Mouse (Mus musculus) forebrain, embryonic 11.5 days (tissue): ENCODE results near the gene 2610001J05Rik. TPM values are rescaled to one million over a fixed set of nuclear protein-coding genes. Genes with fewer than 3 reads are reported as not detected.

Source experiments
- ATAC-seq: fragments of 200-750 bp; cut with Nextera tagmentation; replicated peaks from 2 replicates; pipeline ENCODE4 v1.8.0; 2017; ENCODE audit warnings: moderate TSS enrichment; ENCODE audit not compliant: low FRiP score
- DNase-seq: peaks from one replicate; pipeline ENCODE4 v3.0.0-alpha.2; 2017; ENCODE audit warnings: low spot score
- H3K27ac ChIP-seq: fragments of 300-500 bp; sonication (generic); 2 replicates; pipeline ENCODE4 v1.5.1; 2014; ENCODE audit warnings: low read depth, low read length
- H3K27me3 ChIP-seq: fragments of 300-500 bp; sonication (generic); 2 replicates; pipeline ENCODE4 v1.6.1; 2014; ENCODE audit warnings: mild to moderate bottlenecking, low read length, mixed read lengths; ENCODE audit not compliant: control insufficient read depth, insufficient read depth
- H3K36me3 ChIP-seq: fragments of 300-500 bp; sonication (generic); 2 replicates; pipeline ENCODE4 v1.6.1; 2014; ENCODE audit warnings: mild to moderate bottlenecking, low read length, moderate library complexity, mixed read lengths; ENCODE audit not compliant: control insufficient read depth, insufficient read depth
- H3K4me1 ChIP-seq: fragments of 300-500 bp; sonication (generic); replicated peaks from 2 replicates; pipeline ENCODE4 v1.6.1; 2014; ENCODE audit warnings: low read length, mixed read lengths; ENCODE audit not compliant: control insufficient read depth, insufficient read depth
- H3K4me2 ChIP-seq: fragments of 300-500 bp; sonication (generic); 2 replicates; pipeline ENCODE4 v1.6.1; 2014; ENCODE audit warnings: low read depth, mild to moderate bottlenecking, low read length, moderate library complexity, mixed read lengths; ENCODE audit not compliant: severe bottlenecking
- H3K4me3 ChIP-seq: fragments of 300-500 bp; sonication (generic); 2 replicates; pipeline ENCODE4 v1.5.1; 2014; ENCODE audit warnings: low read depth, low read length
- H3K9ac ChIP-seq: fragments of 300-500 bp; sonication (generic); 2 replicates; pipeline ENCODE4 v1.6.1; 2014; ENCODE audit warnings: low read length
- H3K9me3 ChIP-seq: fragments of 300-500 bp; sonication (generic); 2 replicates; pipeline ENCODE4 v1.6.1; 2016; ENCODE audit warnings: low read length, mixed read lengths; ENCODE audit not compliant: control insufficient read depth
- WGBS: fragments of 180-500 bp; shearing (Covaris S2); extraction: QIAGEN DNeasy Blood & Tissue Kit; methylation state at CpG from one replicate; pipeline ENCODE4 v1.1.7; 2014; 5-methylcytosine and 5-hydroxymethylcytosine counted together
- polyA plus RNA-seq: library from polyadenylated mRNA; unstranded; fragments of >200 nt; fragmentation: Nextera tagmentation; extraction: Ambion mirVana; gene quantifications from 2 replicates; pipeline ENCODE4 v1.2.1, GENCODE M21; 2014

Gene 2610001J05Rik
- polyA plus RNA-seq, result 80.8 and 87.1 TPM in 2 replicates

- Histone ChIP-seq H3K9ac (peak within 1 kb of the TSS; percentile 64), H3K36me3 (no peaks in the 10 kb centered on the region; the same call in 1 of the 2 replicates), H3K27ac (0 out of 2 replicates have a peak within 1 kb of the TSS, but pooled peaks have one; percentile 48), H3K9me3 (no peaks in the 10 kb centered on the region), H3K4me3 (peak within 1 kb of the TSS; percentile 56), H3K4me1 (0 out of 2 replicates have a peak, but pooled peaks cover 3% of the 10 kb centered on the region), H3K4me2 (peak within 1 kb of the TSS; percentile 52), H3K27me3 (no peaks in the 10 kb centered on the region)
- ATAC-seq (peak; percentile 100), DNase-seq (peak; percentile 92)
- 2% methylated on average over 19 of the region's 19 CpGs for WGBS
These were observed at the start of gene 2610001J05Rik for GRCm38 (mm10) chr6:13870919-13871624. TSS of gene 2610001J05Rik (minus strand) at chr6:13871518.

- no peak overlapping the region for H3K9ac ChIP-seq
- H3K36me3 ChIP-seq, result no peaks in the 10 kb centered on the region
- DNase-seq, result no peak
- ATAC-seq, result no peak
- H3K9me3 ChIP-seq, result no peaks in the 10 kb centered on the region
- no peak overlapping the region for H3K4me2 ChIP-seq
- no peak overlapping the region for H3K4me3 ChIP-seq
- H3K4me1 ChIP-seq, result no peaks in the 10 kb centered on the region
- H3K27me3 ChIP-seq, result no peaks in the 10 kb centered on the region
- H3K27ac ChIP-seq, result no peak overlapping the region
- 92% methylated on average over 10 of the region's 10 CpGs for WGBS
These were observed 38.6 kb upstream of the 2610001J05Rik start for GRCm38 (mm10) chr6:13909762-13910537.

- H3K36me3 ChIP-seq, result no peaks in the 10 kb centered on the region
- DNase-seq (no peak), ATAC-seq (no peak)
- no peaks in the 10 kb centered on the region for H3K27me3 ChIP-seq
- H3K4me2 ChIP-seq, result no peak overlapping the region
- no peaks in the 10 kb centered on the region for H3K4me1 ChIP-seq
- 90% methylated on average over 5 of the region's 5 CpGs for WGBS
- H3K9ac ChIP-seq, result no peak overlapping the region
- no peak overlapping the region for H3K27ac ChIP-seq
- H3K9me3 ChIP-seq, result no peaks in the 10 kb centered on the region; the same call in 1 of the 2 replicates
- no peak overlapping the region for H3K4me3 ChIP-seq
These were observed 31.8 kb upstream of the 2610001J05Rik start for GRCm38 (mm10) chr6:13902941-13903627.

GRCm38 (mm10) chr6:13884877-13885592 lies 13.7 kb upstream of the 2610001J05Rik start:
- ATAC-seq, result no peak
- no peak overlapping the region for H3K9ac ChIP-seq
- WGBS, result 92% methylated on average over 3 of the region's 3 CpGs

GRCm38 (mm10) chr6:13882919-13883318 lies 11.6 kb upstream of the 2610001J05Rik start:
- H3K36me3 ChIP-seq, result no peaks in the 10 kb centered on the region
- H3K9ac ChIP-seq, result no peak overlapping the region
- H3K4me3 ChIP-seq, result no peak overlapping the region
- H3K9me3 ChIP-seq, result no peaks in the 10 kb centered on the region
- ATAC-seq (no peak), DNase-seq (no peak)
- no peak overlapping the region for H3K4me2 ChIP-seq
- H3K4me1 ChIP-seq, result no peaks in the 10 kb centered on the region
- no peak overlapping the region for H3K27ac ChIP-seq
- no peaks in the 10 kb centered on the region for H3K27me3 ChIP-seq

More at GRCm38 (mm10) chr6:13884877-13885592, 13.7 kb upstream of the 2610001J05Rik start:
- Histone ChIP-seq H3K27me3 (no peaks in the 10 kb centered on the region), H3K27ac (no peak overlapping the region), H3K9me3 (no peaks in the 10 kb centered on the region), H3K36me3 (no peaks in the 10 kb centered on the region), H3K4me3 (no peak overlapping the region), H3K4me2 (no peak overlapping the region), H3K4me1 (no peaks in the 10 kb centered on the region)
- no peak for DNase-seq

- ATAC-seq (no peak), DNase-seq (no peak)
- Histone ChIP-seq H3K27ac (no peak overlapping the region), H3K9ac (no peak overlapping the region), H3K9me3 (no peaks in the 10 kb centered on the region), H3K4me3 (no peak overlapping the region), H3K27me3 (no peaks in the 10 kb centered on the region), H3K36me3 (no peaks in the 10 kb centered on the region), H3K4me1 (0 out of 2 replicates have a peak, but pooled peaks cover 3% of the 10 kb centered on the region), H3K4me2 (no peak overlapping the region)
- WGBS, result 79% methylated on average over 2 of the region's 2 CpGs
These were observed 2.6 kb upstream of the 2610001J05Rik start for GRCm38 (mm10) chr6:13873959-13874358.

- H3K4me3 ChIP-seq, result no peak overlapping the region
- ATAC-seq, result no peak
These were observed 758 bp upstream of the 2610001J05Rik start for GRCm38 (mm10) chr6:13872076-13872475.

GRCm38 (mm10) chr6:13871625-13871958 lies 274 bp upstream of the 2610001J05Rik start:
- Histone ChIP-seq H3K4me1 (0 out of 2 replicates have a peak, but pooled peaks cover 3% of the 10 kb centered on the region), H3K36me3 (no peaks in the 10 kb centered on the region; the same call in 1 of the 2 replicates), H3K4me3 (peak overlapping the region; percentile 56), H3K27ac (no peak overlapping the region), H3K27me3 (no peaks in the 10 kb centered on the region), H3K4me2 (peak overlapping the region; percentile 38; the same call in 1 of the 2 replicates), H3K9me3 (no peaks in the 10 kb centered on the region), H3K9ac (peak overlapping the region; percentile 64; the same call in 1 of the 2 replicates)
- DNase-seq (no peak), ATAC-seq (peak; percentile 74)
- WGBS, result 6% methylated on average over 7 of the region's 7 CpGs

More at GRCm38 (mm10) chr6:13872076-13872475, 758 bp upstream of the 2610001J05Rik start:
- Histone ChIP-seq H3K9me3 (no peaks in the 10 kb centered on the region), H3K4me1 (0 out of 2 replicates have a peak, but pooled peaks cover 3% of the 10 kb centered on the region), H3K27me3 (no peaks in the 10 kb centered on the region), H3K36me3 (no peaks in the 10 kb centered on the region; the same call in 1 of the 2 replicates), H3K4me2 (0 out of 2 replicates have a peak overlapping the region, but pooled peaks have one; percentile 38), H3K27ac (no peak overlapping the region), H3K9ac (no peak overlapping the region)
- DNase-seq, result no peak
- 89% methylated on average over 7 of the region's 7 CpGs for WGBS
